Mouse (Mus musculus) adrenal gland, postnatal 25 days (tissue): Measurements from ENCODE around the gene Bicd2. TPM values are rescaled to one million over a fixed set of nuclear protein-coding genes. Genes with fewer than 3 reads are reported as not detected.

Experiments used
- DNase-seq: peaks from one replicate; pipeline ENCODE4 v3.0.0; 2021; ENCODE audit warnings: mixed read lengths
- total RNA-seq: library from RNA; stranded (reverse); gene quantifications from 2 replicates; pipeline ENCODE4 v1.2.3, GENCODE M21; 2021

The Bicd2 gene
- total RNA-seq, 1 experiment from 2014 or later, result 43.7 TPM

DNA sequence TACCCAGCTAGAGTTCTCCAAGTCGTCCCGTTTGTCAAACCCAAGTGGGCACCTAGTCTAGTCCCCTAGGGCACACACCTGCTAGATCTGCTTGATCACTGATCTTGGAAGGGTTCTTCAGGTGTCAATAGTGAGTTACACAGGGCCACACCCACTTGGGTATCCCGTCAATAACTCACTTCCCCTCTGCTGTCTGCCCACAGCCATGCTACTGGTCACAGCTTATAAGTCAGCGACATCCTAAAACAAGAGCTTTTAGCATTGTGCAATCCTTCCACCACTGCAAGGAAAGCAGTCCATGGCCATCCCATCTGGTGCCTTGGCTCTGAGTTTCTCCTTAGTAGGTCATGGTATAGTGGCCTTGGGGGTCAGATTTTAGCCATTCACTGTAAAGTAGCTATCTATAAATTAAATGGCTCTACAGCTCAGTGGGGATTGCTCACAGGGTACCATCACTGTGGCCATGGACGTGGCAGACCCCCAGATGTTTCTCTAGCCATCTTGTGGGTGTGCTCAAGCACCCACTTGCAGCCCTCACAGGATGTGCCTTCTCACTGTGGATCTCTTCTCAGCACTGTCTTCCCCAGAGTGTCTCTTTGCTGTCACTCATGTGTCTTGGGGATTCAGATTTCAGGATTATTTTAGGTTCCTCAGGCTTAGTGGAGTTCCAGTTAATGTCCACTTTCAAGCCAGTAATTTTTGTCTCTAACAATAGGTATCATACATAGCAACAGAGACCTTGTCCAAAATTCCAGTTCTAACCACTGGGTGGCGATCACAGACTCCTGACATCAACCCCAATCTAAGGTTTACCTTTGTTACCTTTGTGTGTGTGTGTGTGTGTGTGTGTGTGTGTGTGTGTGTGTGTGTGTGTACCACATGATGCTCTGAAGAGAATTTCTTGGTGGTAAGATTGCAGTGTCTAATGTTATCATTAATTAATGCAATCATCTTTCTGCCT is 14.9 kb upstream of the Bicd2 start:
- DNase-seq, result peak; percentile 39

DNA sequence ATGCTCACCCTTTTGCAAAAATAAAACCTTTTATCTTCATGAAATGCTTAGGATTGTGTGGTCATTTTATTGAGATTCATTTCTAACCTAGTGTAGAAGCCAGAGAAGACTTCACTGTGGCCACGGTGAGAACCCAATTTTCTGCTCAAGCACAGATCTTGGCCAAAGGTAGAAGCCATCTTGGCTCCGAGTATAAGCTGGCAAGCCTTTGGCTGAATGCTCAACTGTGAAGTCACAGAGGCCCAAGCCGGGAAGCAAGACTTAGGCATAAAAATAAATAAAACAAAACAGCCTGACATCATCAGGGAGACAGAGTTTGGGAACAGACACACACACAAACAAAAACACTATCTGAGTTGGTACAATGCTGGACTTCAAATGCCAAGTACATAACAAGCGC is 13.3 kb upstream of the Bicd2 start:
- no peak for DNase-seq

DNA sequence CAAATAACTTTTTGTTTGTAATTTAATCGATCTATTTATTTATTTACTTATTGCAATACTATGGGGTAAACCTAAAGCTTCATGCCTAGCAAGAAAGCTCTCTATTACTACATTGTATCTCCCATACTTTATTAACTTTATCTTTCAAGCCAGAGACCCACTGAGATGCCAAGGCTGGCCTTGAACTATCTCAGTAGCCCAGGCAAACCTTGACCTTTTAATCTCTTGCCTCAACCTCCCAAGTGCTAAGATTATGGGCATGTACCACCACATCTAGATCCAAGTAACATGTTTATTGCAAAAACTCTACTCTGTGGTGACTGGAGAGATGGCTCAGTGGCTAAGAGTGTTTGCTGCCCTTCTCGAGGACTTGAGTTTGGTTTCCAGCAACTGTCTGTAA is 8.1 kb upstream of the Bicd2 start:
- no peak for DNase-seq

DNA sequence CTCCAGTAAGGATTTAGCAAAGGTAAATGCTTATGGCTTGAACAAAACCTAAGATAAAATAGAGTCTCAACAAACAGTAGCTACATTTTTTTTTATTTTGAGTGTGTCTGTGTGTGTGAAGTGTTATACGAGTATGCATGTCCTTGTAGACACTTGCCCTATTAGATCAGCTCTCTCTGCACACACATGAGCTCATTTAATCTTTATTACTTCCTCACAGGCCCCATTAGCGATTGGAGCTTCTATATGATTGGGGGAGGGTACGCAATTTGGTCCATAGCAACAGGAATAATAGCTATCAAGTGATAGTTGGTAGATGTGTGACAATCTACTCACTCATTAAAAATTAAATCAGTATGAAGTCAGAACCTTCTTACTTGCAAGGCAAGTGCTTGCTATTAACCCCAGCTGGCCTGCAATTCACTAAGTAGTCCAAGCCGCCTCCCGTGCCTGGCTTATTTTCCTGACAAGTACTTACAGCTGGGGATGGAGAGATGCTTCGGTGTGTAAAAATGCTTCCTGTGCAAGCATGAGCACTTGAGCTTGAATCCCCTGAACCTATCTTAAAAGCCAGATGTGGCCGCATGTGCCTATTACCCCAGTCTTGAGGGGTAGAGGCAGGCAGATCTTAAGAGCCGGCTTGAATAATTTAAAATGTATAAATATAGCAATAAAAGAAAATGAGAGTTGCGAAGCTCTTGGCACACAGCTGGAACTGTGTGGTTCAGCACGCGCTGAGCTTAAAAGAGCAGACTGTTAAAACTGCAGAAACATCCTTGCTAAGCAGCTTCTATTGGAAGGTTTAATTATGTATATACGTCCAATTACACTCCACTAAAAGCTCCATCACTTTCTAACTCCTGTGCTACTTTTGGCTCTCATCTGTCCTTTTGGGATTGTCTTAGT is 6.1 kb upstream of the Bicd2 start:
- no peak for DNase-seq

DNA sequence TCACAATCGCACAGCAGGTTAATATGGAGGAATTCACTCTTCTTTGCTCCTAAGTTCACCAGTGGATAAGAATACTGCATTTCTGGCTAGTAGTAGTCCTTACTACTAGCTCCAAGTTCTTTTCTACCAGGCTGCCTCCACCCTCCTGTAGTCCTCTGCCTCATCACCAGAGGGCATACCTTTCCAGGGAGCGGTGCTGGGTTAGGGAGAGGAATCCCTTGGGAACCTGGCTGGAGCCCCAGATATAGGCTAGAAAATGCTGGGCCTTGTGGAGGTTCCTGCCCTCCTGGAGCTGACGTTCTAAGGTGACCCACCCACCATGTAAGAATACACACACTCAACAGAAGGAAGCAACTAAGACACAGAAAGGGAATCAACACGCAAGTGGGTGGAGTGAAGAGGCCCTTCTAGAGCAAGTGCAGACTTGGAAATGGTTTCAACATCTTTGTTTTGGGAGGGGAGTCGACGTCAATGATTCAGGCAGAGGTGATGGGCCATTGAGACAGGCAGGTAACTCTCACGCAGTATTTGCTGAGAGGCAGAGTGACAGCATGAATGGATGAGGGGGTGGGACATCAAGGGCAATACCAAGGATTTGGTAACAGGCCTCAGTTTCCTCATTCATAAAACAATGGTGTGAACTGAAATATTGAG is 2.4 kb upstream of the Bicd2 start:
- DNase-seq, result peak; percentile 62

DNA sequence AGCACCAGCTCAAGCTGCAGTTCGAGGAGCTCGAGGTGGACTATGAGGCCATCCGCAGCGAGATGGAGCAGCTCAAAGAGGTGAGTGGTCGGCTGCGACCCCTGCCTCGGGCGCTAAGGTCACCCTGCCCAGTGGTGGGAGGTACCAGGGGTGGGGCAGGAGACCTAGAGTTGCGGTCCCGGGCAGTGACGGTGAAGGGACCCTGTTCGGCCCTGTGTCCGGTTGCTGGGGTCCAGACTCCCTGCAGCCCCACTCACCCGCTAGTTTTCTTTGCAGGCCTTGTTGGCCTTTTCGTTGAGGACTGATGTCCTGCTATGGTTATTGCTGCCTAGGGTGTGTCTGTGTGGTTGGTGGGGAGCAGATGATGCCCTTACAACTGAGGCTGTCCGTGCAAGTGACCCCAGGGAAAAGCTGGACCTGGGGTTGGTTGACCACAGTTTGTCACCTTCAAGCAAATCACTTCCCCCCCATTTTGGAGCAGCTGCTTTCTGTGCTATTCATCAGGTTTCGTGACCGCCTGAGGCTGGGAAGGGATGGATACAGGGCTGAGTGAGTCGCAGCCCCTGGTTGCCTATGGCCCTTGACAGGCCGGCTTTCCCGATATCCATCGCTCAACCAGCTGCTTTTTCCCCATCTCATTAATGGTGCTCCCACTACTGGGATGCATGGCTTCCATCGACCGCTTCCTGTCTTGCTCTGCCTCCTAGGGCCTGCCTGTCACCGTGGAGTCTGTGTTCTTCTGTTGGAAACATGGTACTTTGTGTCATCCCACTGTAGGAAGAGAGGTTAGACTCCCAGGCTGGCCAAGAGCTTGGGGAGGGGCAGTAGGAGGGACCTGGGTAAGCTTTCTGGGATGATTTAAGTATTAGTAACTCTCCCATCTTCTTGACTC is 692 bp downstream of the Bicd2 start:
- DNase-seq, result peak; percentile 27

DNA sequence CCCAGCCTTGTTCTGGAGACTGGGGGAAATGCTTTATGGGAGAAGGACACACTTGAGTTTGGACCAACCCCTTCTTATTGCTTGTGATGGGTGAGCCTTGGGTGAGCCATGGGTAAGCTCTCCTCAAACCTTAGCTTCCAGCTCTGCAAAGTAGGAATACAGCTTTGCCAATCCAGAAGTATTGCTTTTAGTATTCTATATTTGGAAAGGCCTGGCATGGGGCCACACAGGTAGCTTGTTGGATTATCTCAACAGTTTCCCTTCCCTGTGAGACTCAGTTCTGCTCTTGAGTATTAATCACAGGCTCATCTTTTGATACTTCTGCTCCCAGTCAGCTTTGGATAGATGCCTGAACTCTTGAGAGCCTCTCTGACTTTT is 1.3 kb downstream of the Bicd2 start:
- no peak for DNase-seq

DNA sequence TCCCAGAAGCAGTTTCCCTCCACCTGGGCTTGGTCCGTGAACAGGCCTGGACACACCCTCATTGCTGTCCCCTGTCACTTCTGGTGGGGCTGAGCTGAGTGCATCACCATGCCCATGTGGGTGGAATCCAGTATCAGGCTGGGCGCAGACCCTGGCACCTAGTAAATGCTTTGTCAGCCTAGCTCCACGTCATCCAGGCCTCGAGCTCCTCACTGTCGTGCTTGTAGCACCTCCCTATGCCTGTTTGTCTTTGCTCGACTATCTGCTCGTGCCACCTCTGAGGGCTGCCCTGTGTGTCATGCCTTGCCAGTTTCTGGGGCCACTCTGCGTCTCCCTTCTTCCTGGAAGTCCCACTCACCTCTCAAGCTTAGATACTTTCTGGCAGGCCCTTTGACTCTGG is 3.2 kb downstream of the Bicd2 start:
- no peak for DNase-seq

DNA sequence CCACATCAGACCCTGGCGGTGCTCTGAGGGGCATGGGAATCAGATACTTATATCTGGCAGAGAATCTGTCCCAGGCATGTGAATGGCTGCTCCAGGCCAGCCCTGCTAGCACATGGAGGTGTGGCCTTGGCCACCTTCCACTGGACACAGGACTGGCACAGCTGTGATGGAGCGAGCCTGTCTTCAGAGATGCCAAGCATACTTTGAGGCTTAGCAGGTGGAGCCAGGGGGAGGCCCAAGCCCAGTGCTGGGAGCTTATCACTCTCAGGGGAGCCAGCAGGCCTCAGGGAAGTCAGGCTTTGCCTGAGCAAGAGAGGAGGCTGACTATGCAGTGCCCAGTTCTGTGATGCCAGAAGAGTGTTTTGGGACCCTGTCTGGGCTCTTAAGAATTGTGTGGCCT is 4.1 kb downstream of the Bicd2 start:
- DNase-seq, result peak; percentile 65

DNA sequence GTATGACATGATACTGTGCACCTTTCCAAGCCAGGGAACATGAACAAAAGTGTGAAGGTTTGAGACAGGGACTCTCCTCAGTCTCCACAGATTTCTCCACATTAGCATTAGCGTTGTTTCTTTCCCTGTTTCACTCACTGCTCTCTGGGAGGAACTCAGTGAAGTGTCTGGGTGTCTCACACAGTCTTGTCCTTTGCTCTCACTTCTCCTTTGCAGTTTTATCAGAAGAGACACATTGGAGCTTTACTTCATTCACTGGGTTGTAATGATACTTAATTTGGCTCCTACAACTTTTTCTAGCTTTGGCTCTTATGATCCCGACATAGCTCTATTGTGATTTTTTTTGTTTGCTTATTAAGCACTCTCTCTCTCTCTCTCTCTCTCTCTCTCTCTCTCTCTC is 7.1 kb downstream of the Bicd2 start:
- no peak for DNase-seq

DNA sequence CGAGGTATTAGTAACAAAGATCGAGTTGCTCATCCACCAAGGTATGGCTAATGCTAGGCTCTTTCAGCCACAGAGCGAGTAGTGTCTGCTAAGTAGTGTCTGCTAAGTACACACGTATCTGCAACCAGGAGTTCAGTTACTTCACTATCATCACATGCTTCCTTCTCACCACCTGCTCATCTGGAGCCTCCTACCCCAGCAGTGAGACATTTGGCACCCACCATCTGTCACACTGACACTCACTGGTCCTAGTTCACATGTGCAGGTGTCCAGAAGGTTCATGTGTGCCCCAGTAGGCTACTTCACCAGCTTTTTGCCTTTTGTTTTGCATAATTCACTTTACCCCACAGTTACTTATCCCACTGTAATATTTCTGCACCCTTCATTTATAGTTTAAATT is 8.0 kb downstream of the Bicd2 start:
- DNase-seq, result no peak

DNA sequence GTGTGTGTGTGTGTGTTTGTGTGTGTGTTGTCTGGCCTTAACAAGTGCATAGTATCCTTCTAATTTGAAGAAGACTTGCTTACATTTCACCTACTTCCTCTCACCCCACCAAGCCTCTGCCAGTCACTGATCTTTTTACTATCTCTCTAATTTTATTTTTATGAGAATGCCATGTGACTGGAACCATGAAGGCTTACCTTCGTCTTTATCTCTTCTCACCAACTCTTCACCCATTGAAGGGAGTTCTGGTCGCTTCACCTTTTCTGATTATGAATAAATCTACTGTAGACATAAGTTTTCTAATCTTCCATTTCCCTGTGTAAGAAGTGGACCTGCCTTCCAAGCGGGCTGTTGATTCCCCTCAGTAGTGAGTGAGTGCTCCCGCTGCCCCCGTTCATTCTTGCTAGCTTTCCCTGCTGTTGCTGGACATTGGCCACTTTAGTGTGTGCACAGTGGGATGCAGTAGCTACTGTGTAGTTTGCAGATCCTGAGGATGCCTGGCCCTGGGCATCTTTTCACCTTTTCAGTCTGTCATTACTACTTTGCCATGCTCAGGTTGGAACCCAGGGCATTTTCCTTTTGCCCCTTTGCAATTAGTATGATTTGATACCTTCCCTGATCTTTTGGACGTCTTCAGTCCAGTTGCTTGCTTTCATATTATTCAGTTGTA is 8.6 kb downstream of the Bicd2 start:
- no peak for DNase-seq

DNA sequence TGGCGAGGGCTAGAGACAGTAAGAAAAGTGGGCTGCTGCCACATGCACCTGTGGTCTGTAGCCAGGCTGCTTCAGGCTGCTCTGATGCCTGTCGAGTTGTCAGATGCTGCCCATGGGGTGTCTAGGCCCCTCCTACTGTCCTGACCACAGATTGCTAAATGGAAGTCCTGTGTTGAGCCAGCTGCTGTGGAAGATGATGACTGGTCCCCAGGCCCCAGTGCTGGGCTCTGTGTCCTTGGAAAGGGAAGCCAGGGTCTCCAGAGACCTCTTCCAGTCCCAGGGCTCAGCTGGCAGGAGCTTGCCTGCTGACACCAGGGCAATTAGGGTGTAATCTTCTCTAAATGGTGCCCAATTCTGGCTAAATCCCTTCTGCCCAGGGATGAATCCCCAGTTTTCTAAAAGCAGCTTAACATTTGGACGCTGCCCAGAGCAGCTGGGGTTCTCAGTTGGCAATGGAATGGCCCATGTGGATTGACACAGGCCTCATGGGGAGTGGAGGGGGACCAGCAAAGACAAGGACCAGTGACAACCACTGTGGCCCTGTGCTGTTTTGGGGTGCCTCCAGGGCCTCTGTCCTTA is 11.3 kb downstream of the Bicd2 start:
- DNase-seq, result no peak

DNA sequence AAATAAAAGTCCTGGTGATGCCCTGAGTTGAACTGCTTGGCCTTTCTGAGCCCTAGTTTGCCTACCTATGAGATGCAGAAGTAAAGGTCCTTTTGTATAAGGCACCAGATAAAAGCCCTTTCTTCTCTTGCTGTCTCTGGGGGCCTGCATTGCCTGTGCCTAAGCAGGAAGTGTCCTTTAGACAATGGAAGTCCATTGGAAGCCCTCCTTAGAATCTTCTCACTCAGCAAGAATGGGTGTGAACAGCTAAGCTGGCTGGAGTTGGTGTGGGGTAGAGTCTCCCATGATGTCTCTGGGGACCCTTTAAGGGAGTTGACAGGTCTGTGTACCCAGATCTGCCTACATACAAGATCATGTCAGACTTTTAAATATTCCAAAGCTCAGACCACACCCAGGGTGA is 12.0 kb downstream of the Bicd2 start:
- DNase-seq, result no peak

DNA sequence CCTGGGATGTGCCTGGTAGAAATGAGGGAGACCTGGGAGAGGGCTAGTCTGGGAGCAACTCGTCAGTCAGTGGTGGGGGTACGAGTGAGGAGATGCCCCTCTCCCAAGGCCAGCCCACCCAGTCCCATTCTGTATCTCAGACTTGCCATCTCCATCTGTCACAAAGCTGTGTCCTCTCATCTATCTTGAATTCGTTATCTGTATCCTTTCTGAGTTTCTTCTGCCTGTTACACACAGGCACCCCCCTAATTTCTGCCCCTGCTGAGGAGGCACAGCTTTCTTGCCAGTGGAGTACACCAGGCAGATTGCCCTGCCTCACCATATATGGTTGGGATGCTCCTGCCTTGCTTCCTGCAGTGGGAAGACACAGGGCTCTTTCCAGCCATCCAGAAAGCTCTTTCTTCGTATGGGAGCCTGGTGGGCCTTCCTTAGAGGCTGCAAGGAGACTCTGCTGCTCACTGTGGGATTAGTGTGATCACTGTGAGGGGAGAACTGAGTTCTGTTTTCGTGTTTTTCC is 12.7 kb downstream of the Bicd2 start:
- no peak for DNase-seq

DNA sequence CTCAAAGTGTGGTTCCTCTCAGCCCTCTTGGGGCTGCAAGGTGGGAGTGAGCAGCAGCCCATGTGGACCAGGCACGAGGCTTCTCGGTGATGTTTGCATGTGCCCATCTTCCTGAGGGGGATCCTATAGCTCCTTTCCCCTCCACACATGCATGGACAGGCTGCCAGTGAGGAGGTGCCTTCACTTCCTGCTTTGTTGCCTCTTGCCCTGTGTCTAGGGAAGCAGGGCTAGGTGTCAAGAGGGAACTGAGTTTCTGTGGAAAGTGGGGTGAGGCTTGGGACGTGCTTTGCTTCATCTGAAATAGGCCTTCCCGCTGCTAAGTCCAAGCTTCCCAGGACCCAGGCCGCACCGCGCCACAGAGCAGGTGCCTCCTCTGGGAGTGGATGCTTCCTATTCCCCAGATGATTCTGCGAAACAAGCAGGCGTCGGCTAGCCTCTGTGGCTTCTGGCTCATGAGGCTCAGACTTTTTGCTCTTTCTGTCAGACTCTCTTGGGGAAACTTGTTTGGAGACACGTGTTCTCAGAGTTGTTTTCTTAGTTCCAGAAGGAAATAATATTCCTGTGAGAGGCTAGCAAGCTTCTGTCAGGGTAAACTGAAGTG is 14.2 kb downstream of the Bicd2 start:
- DNase-seq, result no peak

DNA sequence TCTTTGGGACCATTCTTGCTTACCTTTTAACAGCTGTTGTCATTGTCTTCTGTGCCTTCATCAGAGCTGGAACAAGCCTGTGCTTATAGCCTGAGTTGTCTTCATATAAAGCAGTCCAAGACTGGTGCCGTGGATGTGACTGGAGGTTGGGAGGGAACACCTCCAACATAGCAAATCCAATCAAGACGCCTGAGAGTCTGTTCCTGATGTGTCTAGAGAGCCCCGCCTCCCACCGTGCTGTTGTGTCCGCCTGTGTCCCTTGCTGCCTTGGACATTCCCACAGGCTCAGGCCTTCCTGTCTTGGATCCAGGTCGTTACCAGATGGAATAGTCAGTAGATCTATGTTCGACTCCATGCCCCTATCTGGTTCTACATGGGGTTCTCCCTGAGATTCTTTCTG is 14.7 kb downstream of the Bicd2 start:
- DNase-seq, result no peak

DNA sequence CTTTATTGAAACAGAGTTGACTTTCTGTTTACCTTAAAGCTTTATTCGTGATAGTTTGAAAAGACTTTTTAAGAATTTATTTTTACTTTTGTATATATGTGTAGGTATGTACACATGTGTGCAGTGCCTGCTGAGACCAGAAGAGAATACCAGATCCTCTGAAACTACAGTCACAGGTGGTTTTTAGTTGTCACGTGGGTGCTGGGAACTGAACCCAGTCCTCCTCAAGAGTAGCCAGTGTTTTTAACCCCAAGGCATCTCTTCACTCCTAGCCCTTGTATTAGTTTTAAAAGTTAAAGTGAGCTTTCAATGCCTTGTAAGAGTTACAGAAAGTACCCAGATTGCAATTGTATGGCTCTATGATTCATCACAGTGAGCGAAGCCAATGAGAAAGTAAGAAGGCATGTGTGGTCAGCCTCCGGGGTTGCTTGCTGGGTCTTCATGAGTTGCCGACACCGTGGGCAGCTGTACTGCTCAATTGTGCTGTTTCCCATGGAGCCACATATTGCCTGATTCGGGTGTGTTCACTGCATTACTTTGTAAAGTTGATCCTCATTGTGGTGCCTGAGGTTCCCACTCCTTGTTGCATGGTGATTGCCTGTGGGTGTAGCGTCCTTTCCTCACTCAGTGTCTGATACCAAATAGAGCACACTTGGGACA is 16.1 kb downstream of the Bicd2 start:
- no peak for DNase-seq

DNA sequence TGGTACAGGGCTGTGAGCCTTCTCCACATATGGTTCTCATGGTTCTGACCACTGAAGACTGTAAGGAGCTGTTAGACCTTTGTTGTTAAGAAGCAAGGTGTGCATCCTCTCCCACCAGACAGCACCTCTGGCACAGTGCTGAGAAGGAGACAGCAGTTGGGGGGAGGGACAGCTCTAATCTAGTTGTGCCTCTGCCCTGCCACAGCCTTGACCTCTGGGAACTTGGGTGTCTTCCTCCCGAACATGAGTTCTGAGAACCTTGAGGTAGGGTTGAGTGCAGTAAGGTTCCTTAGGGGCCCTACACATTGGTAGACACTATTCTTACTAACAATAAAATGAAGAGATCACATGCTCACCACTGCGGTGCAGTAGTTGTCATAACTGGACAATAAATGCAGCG is 16.8 kb downstream of the Bicd2 start:
- DNase-seq, result no peak
